Mouse (Mus musculus) cerebellum, adult 18-20 months (tissue): ENCODE results near the gene Spdye4b.

ENCODE experiments used
- DNase-seq, 2 experiments: peaks; one replicate each; pipeline ENCODE4 v3.0.0; 2021

Gene Spdye4b

DNA sequence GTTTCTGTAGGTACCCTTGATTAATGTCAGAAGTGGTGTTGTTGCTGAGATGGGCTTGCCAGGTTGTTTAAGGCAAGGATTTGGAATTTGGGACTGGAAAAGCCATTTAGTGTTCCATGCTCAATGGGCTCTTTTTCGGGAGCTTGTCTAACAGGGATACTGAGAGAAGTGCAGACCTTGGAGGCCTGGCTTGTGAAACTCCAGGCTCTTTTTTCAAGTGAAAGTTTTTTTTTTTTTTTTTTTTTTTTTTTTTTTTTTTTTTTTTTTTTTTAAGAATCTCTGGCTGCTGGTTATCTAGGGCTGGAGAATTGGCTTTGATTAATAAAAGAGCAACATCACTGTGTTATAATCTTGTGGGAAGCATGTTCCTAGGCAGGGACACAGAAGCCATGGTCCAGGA is 41.5 kb downstream of the Spdye4b start:
- no peak for DNase-seq

DNA sequence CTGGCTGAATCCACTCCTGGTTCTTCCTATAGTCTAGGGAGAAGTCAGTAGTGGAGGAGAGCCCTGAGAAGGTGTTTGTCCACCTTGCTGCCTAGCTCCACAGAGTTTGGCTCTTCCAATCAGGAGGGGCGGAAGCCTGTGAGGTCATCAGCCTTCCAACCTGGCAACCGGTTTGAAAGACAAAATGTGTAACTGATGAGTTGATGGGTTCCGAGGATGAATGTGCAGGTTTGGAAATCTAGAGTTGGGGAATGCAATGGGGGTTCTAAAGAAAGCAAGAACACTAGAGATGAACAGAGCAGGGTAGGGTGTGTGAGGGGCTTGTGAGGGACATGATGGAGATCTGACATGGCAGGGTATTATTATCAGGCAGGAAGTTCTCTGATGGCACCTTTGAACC is 46.0 kb downstream of the Spdye4b start, which contains the start of gene Spdye4a:
Gene Spdye4a (minus strand): TSS at position 101 of the 400 bp plus-strand sequence.
- no peak for DNase-seq

DNA sequence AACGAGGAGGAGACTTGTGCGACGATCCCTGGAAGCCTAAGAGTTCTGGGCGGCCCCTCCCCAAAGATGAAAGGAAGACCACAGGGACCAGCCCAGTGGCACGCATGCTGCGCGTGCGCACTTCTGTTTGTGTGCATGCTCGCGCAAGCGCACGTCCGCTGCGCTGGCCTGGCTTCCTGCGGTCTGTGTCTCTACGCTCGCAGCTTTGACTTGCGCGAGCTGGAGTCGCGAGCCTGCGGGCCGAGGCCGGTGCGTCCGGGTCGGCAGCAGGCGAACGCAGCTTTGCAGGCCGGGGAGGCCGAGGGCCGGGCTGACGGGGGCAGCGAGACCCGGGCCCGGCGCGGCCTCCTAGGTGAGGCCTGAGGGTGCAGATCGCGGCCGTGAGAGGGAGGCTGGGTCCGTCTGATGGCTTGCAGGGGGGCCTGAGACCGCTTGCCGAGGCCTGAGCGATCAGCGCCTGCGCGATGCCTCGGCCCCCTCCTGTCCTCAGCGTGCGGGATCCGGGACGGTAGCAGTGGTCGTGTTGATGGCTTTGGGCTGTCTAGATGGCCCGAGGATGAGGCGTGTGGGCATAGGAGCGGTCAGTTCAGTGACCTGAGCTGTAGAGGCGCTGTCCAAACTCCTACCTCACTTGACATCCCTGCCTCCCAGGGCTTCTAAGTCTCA is 54.3 kb downstream of the Spdye4b start, which contains the start of gene Zfp12:
Gene Zfp12 (plus strand): TSS at position 136 of the 666 bp plus-strand sequence.
- DNase-seq, result peak; percentile 94 to 96

DNA sequence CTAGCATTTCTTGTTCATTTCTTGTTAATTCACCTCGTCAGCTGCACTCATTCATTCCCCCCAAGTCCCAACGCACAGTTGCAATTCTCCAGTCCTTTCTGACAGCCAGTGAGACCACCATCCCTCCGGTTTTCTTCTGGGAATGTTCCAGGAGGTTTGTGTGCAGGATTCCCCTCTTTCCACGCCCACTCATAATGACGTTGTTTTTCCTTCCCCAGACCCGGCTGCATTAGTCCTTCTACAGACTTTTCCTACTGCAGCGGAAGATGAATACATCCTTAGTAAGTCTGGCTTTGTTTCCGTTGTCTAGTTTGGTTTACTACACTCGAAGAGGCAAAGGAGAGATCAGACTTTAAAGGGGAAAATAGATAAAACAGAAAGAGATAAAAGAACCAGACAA is 55.2 kb downstream of the Spdye4b start:
- DNase-seq, result no peak

- no peak for DNase-seq
These were observed 64.1 kb downstream of the Spdye4b start for GRCm38 (mm10) chr5:143244926-143245325.

DNA sequence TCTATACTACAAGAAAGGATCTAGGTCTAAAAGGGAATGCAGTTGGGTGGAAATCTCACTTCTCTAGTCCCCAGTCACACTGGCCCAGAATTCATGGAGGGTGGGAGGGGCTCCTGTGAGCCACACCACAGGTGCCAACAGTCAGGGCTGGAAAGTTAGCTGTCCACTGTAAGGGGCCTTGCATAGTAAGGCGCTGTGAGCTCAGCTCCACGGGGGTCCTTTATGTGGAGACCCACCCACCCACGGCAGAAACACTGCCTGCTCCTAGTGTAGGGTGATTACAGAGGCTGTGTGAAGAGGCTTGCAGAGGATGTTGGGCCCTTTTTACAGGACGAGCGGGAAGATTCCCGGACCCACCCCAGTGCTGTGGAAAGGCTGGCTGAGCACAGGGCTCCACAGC is 71.2 kb downstream of the Spdye4b start:
- no peak for DNase-seq

DNA sequence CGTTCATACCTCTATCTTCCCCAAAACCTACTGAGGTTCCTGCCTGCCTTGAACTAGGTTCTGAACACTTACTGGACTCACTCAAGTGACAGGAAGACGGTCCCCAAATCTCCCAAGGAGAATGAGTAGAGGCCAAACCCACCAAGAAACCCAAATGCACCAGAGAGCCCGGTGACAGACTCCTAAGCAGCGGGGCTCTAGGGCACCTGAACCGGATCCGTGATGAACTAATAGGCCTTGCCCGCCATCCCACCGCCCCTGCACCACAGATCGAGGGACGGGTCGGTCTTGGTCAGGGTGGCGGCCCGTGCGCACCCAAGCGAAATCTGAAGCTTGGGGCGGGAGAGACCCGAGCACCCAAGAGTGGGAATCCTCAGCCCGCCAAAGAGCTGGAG is 72.0 kb downstream of the Spdye4b start:
- no peak for DNase-seq

GRCm38 (mm10) chr5:143253186-143253880 is 72.5 kb downstream of the Spdye4b start:
- DNase-seq, result peak; percentile 67 to 80

GRCm38 (mm10) chr5:143253881-143254486 is 73.2 kb downstream of the Spdye4b start:
- DNase-seq, result peak in 1 of 2 experiments; percentile 58
